ENCODE assay signal across 8 mouse cellular contexts in the genomic region with DNA sequence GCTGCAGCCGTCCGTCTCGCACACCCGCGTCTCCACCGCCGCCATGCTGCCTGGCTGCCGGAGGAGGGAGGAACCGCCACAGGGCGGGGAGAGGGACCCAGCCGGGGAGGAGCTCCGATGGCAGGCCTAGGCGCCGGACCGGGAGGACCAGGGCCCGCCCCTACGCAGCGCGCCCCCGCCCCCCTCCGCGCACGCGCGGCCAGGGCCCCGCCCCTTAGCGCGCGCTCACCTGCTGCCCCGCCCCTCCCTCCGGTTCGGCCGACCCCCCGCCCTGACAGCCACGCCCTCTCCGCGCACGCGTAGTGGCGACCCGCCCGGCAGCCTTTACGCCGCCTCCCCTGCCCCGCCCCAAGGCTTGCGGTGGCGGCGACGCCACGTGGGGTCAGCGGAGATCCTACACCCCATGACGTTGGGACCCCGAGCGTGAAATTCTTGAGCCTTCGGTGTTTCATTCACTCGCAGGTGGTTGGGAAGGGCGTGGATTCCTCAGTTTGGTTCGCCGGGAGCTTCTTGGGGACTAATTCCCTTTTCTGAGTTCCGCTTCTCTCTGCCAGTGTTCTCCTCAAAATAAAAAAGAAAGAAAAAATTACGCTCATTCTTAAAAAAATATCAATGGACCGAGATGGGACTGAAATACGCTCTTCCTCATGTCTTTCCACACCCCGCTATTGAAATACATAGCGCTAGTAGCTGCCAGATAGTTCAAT. TPM values are rescaled to one million over a fixed set of nuclear protein-coding genes. Genes with fewer than 3 reads are reported as not detected.
DNase-seq lines count a peak whose midpoint lies in the region; ATAC-seq lines count a peak whose summit lies in the region.

A gene (minus strand): TSS at position 189 of the 707 bp plus-strand sequence.

- peak within 1 kb of the TSS; percentile 84 for H3K9ac ChIP-seq in forebrain, embryonic 11.5 days (ENCODE audit: low read length)
- H3K9ac ChIP-seq in heart, embryonic 16.5 days (ENCODE audit: low read length): peak within 1 kb of the TSS; percentile 93
- H3K9ac ChIP-seq in liver, embryonic 15.5 days: peak within 1 kb of the TSS; percentile 67
- peak within 1 kb of the TSS; percentile 90 for H3K9ac ChIP-seq in neural tube, embryonic 12.5 days

- WGBS in forebrain, embryonic 11.5 days: under 1% methylated on average over 45 of the region's 65 CpGs
- WGBS in heart, embryonic 16.5 days: under 1% methylated on average over 42 of the region's 65 CpGs
- WGBS in liver, embryonic 15.5 days (ENCODE audit: insufficient replicate concordance): under 1% methylated on average over 48 of the region's 65 CpGs
- WGBS in neural tube, embryonic 12.5 days: 1% methylated on average over 63 of the region's 65 CpGs

- H3K4me3 ChIP-seq in forebrain, embryonic 11.5 days (ENCODE audit: low read depth, low read length): peak within 1 kb of the TSS; percentile 81
- H3K4me3 ChIP-seq in heart, embryonic 16.5 days (ENCODE audit: low read length): peak within 1 kb of the TSS; percentile 94
- H3K4me3 ChIP-seq in liver, embryonic 15.5 days (replicated peaks): peak within 1 kb of the TSS; percentile 69
- H3K4me3 ChIP-seq in neural tube, embryonic 12.5 days: peak within 1 kb of the TSS; percentile 89

- H3K27me3 ChIP-seq in forebrain, embryonic 11.5 days (ENCODE audit: control insufficient read depth, insufficient read depth, low read length): no peaks in the 10 kb centered on the region
- H3K27me3 ChIP-seq in heart, embryonic 16.5 days (ENCODE audit: control insufficient read depth, insufficient read depth, low read length): no peaks in the 10 kb centered on the region
- H3K27me3 ChIP-seq in liver, embryonic 15.5 days: no peaks in the 10 kb centered on the region
- no peaks in the 10 kb centered on the region for H3K27me3 ChIP-seq in neural tube, embryonic 12.5 days (replicated peaks)

- peak; percentile 97 to 98 for DNase-seq in CD8-positive naive resting alpha-beta T cell, adult 2 months (ENCODE audit: low read depth in 2 of 2, low spot score in 2 of 2)
- peak; percentile 85 for DNase-seq in c-Kit-positive CD71-negative TER-119-negative erythroid progenitor cells, embryonic 14.5 days (ENCODE audit: low read depth)
- DNase-seq in forebrain, embryonic 11.5 days (ENCODE audit: low spot score): peak; percentile 100
- peak; percentile 93 to 98 for DNase-seq in kidney, postnatal 36 days
- peak; percentile 84 for DNase-seq in telencephalon, adult 2 months (ENCODE audit: low read depth, low spot score)

- H3K36me3 ChIP-seq in forebrain, embryonic 11.5 days (ENCODE audit: control insufficient read depth, insufficient read depth, low read length): peaks cover 4% of the 10 kb centered on the region; the same call in 1 of the 2 replicates
- peaks cover 9% of the 10 kb centered on the region for H3K36me3 ChIP-seq in heart, embryonic 16.5 days (ENCODE audit: control insufficient read depth, insufficient read depth)
- peaks cover 23% of the 10 kb centered on the region for H3K36me3 ChIP-seq in liver, embryonic 15.5 days (replicated peaks)
- peaks cover 14% of the 10 kb centered on the region for H3K36me3 ChIP-seq in neural tube, embryonic 12.5 days

- H3K9me3 ChIP-seq in forebrain, embryonic 11.5 days (ENCODE audit: control insufficient read depth, low read length): no peaks in the 10 kb centered on the region
- no peaks in the 10 kb centered on the region for H3K9me3 ChIP-seq in heart, embryonic 16.5 days (replicated peaks; ENCODE audit: control insufficient read depth, low read length)
- H3K9me3 ChIP-seq in liver, embryonic 15.5 days (replicated peaks): no peaks in the 10 kb centered on the region
- H3K9me3 ChIP-seq in neural tube, embryonic 12.5 days: no peaks in the 10 kb centered on the region

- peak; percentile 99 for ATAC-seq in forebrain, embryonic 11.5 days (replicated peaks; ENCODE audit: low FRiP score)
- ATAC-seq in heart, embryonic 16.5 days (replicated peaks; ENCODE audit: extremely low read depth, insufficient read depth, low FRiP score): peak; percentile 99
- ATAC-seq in liver, embryonic 15.5 days (ENCODE audit: insufficient read depth): peak; percentile 100
- peak; percentile 98 for ATAC-seq in neural tube, embryonic 12.5 days (ENCODE audit: low FRiP score, low read depth)

- 0 out of 2 replicates have a peak, but pooled peaks cover 2% of the 10 kb centered on the region for H3K4me1 ChIP-seq in forebrain, embryonic 11.5 days (replicated peaks; ENCODE audit: control insufficient read depth, insufficient read depth, low read length)
- peaks cover 9% of the 10 kb centered on the region for H3K4me1 ChIP-seq in heart, embryonic 16.5 days (ENCODE audit: control insufficient read depth, insufficient read depth, low read length)
- H3K4me1 ChIP-seq in liver, embryonic 15.5 days (replicated peaks): peaks cover 28% of the 10 kb centered on the region
- peaks cover 11% of the 10 kb centered on the region for H3K4me1 ChIP-seq in neural tube, embryonic 12.5 days

- H3K4me2 ChIP-seq in forebrain, embryonic 11.5 days (ENCODE audit: low read depth, low read length, severe bottlenecking): peak within 1 kb of the TSS; percentile 59
- H3K4me2 ChIP-seq in heart, embryonic 16.5 days (ENCODE audit: low read depth, low read length): peak within 1 kb of the TSS; percentile 87
- peak within 1 kb of the TSS; percentile 92 for H3K4me2 ChIP-seq in liver, embryonic 15.5 days
- H3K4me2 ChIP-seq in neural tube, embryonic 12.5 days (replicated peaks): peak within 1 kb of the TSS; percentile 71

- H3K27ac ChIP-seq in forebrain, embryonic 11.5 days (ENCODE audit: low read depth, low read length): peak within 1 kb of the TSS; percentile 59; the same call in 1 of the 2 replicates
- H3K27ac ChIP-seq in heart, embryonic 16.5 days (ENCODE audit: low read length): peak within 1 kb of the TSS; percentile 81
- peak within 1 kb of the TSS; percentile 79 for H3K27ac ChIP-seq in liver, embryonic 15.5 days (replicated peaks)
- peak within 1 kb of the TSS; percentile 66 for H3K27ac ChIP-seq in neural tube, embryonic 12.5 days

RNA-seq across cellular contexts. Expression of the gene that starts here (rescaled TPM):
- 47.9 and 51.0 TPM in 2 replicates for polyA plus RNA-seq in forebrain, embryonic 11.5 days (2014; fragmentation: Nextera tagmentation; extraction: Ambion mirVana)
- polyA plus RNA-seq in heart, embryonic 16.5 days (2015; fragmentation: Nextera tagmentation; extraction: Ambion mirVana): 35.6 and 41.4 TPM in 2 replicates
- polyA plus RNA-seq in liver, embryonic 15.5 days (2015; fragmentation: Nextera tagmentation; extraction: Ambion mirVana): 20.8 and 22.1 TPM in 2 replicates
- 50.4 and 51.9 TPM in 2 replicates for polyA plus RNA-seq in neural tube, embryonic 12.5 days (2016; fragmentation: Nextera tagmentation; extraction: Ambion mirVana)

Comparison
In these comparisons a context has a peak if more than half of its experiments do, and no peak if none do; other contexts are left out.
1. Peak in every context shown above with its lines: DNase-seq, ATAC-seq, H3K4me3 ChIP-seq and H3K27ac ChIP-seq.